Mouse (Mus musculus): ENCODE data around the gene C4b. TPM values are rescaled to one million over a fixed set of nuclear protein-coding genes. Genes with fewer than 3 reads are reported as not detected.
A peak's percentile ranks its signal among the peaks of the same experiment; 100 is the strongest.

Gene C4b
- polyA plus RNA-seq, 1 experiment from 2014 or later: 2.1 TPM

DNA sequence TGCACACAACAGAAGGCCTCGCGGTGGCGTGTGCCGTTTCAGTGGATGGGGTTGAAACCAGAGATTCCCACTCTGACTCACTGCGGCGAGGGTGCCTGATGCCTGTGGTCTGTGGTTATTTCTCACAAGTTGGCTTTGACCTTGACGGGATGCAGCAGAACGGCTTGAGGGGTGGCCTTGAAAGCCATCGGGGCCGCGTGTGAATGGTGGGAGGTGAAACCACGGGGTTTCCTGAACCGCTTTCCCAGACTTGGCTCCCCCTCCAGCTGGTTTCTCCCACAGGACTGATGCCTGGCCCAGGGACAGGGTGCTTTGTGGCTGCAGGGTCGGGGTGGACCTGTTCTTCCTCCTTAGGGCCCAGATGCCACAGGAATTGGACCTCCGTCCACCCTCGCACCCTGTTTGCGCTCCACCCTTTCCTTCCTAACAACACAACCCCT, 62.5 kb downstream of the C4b start:
- Histone ChIP-seq H3K36me3 (no peaks in the 10 kb centered on the region), H3K4me2 (replicated peaks) (no peak overlapping the region), H3K4me1 (peaks cover 43% of the 10 kb centered on the region), H3K4me3 (replicated peaks) (no peak overlapping the region), H3K9me3 (replicated peaks) (no peaks in the 10 kb centered on the region), H3K27me3 (peaks cover 53% of the 10 kb centered on the region), H3K27ac (replicated peaks) (no peak overlapping the region), H3K9ac (no peak overlapping the region)
- ATAC-seq (ENCODE audit: insufficient number of reproducible peaks, low FRiP score, low TSS enrichment, low read depth): peak; percentile 26; the same call in 1 of the 2 replicates
- 59% methylated on average over 17 of the region's 17 CpGs for WGBS

- H3K9ac ChIP-seq: no peak overlapping the region
- ATAC-seq (ENCODE audit: insufficient number of reproducible peaks, low FRiP score, low TSS enrichment, low read depth): no peak
- no peaks in the 10 kb centered on the region for H3K36me3 ChIP-seq
- no peak overlapping the region for H3K4me3 ChIP-seq (replicated peaks)
- H3K4me2 ChIP-seq (replicated peaks): no peak overlapping the region
- peaks cover 46% of the 10 kb centered on the region for H3K4me1 ChIP-seq
- no peaks in the 10 kb centered on the region for H3K9me3 ChIP-seq (replicated peaks)
- peaks cover 57% of the 10 kb centered on the region for H3K27me3 ChIP-seq
- no peak overlapping the region for H3K27ac ChIP-seq (replicated peaks)
- WGBS: 72% methylated on average over 4 of the region's 4 CpGs
Observed at GRCm38 (mm10) chr17:34680621-34681020, 63.1 kb downstream of the C4b start.

GRCm38 (mm10) chr17:34680191-34680590, 63.5 kb downstream of the C4b start:
- no peak overlapping the region for H3K4me3 ChIP-seq (replicated peaks)
- H3K27ac ChIP-seq (replicated peaks): no peak overlapping the region
- WGBS: 84% methylated on average over 26 of the region's 26 CpGs
- no peak overlapping the region for H3K4me2 ChIP-seq (replicated peaks)
- no peaks in the 10 kb centered on the region for H3K36me3 ChIP-seq
- no peak for ATAC-seq (ENCODE audit: insufficient number of reproducible peaks, low FRiP score, low TSS enrichment, low read depth)
- H3K9ac ChIP-seq: no peak overlapping the region
- no peaks in the 10 kb centered on the region for H3K9me3 ChIP-seq (replicated peaks)
- peaks cover 61% of the 10 kb centered on the region for H3K27me3 ChIP-seq
- H3K4me1 ChIP-seq: peaks cover 44% of the 10 kb centered on the region

Small RNA genes lying within 50 kb of the gene (microRNA-seq; reads per million reads assigned to microRNA genes)
- not detected for gene Gm27471 (ENCODE audit: borderline number of aligned reads)

Other genes starting within 250 kb of the C4b start
- gene Btnl6, start 226.5 kb downstream of the C4b start, polyA plus RNA-seq (2015; fragmentation: Nextera tagmentation; extraction: Ambion mirVana): not detected in 2 replicates
- gene Notch4, start 179.6 kb downstream of the C4b start, polyA plus RNA-seq (2015; fragmentation: Nextera tagmentation; extraction: Ambion mirVana): 5.7 and 6.5 TPM in 2 replicates
- 8.5 and 9.7 TPM in 2 replicates for gene Gpsm3, start 154.1 kb downstream of the C4b start, polyA plus RNA-seq (2015; fragmentation: Nextera tagmentation; extraction: Ambion mirVana)
- gene Pbx2, start 152.6 kb downstream of the C4b start, polyA plus RNA-seq (2015; fragmentation: Nextera tagmentation; extraction: Ambion mirVana): 11.0 and 13.3 TPM in 2 replicates
- gene Ager, start 146.0 kb downstream of the C4b start, polyA plus RNA-seq (2015; fragmentation: Nextera tagmentation; extraction: Ambion mirVana): 3.3 and 3.7 TPM in 2 replicates
- gene Rnf5, start 140.2 kb downstream of the C4b start, polyA plus RNA-seq (2015; fragmentation: Nextera tagmentation; extraction: Ambion mirVana): 117 and 119 TPM in 2 replicates
- gene Agpat1, start 139.6 kb downstream of the C4b start, polyA plus RNA-seq (2015; fragmentation: Nextera tagmentation; extraction: Ambion mirVana): 57.6 and 61.2 TPM in 2 replicates
- gene Egfl8, start 127.9 kb downstream of the C4b start, polyA plus RNA-seq (2015; fragmentation: Nextera tagmentation; extraction: Ambion mirVana): 11.2 and 13.2 TPM in 2 replicates
- gene Ppt2, start 115.4 kb downstream of the C4b start, polyA plus RNA-seq (2015; fragmentation: Nextera tagmentation; extraction: Ambion mirVana): 27.5 and 28.3 TPM in 2 replicates
- 1.3 and 1.5 TPM in 2 replicates for gene Prrt1, start 114.3 kb downstream of the C4b start, polyA plus RNA-seq (2015; fragmentation: Nextera tagmentation; extraction: Ambion mirVana)
- gene Fkbpl, start 99.1 kb downstream of the C4b start, polyA plus RNA-seq (2015; fragmentation: Nextera tagmentation; extraction: Ambion mirVana): 16.2 and 16.8 TPM in 2 replicates
- 88.8 and 94.7 TPM in 2 replicates for gene Atf6b, start 96.7 kb downstream of the C4b start, polyA plus RNA-seq (2015; fragmentation: Nextera tagmentation; extraction: Ambion mirVana)
- 0.48 and 0.87 TPM in 2 replicates for gene Tnxb, start 73.3 kb downstream of the C4b start, polyA plus RNA-seq (2015; fragmentation: Nextera tagmentation; extraction: Ambion mirVana)
- 0.12 TPM in 1 of 2 replicates, not detected in the other for gene Cyp21a1, start 60.7 kb upstream of the C4b start, polyA plus RNA-seq (2015; fragmentation: Nextera tagmentation; extraction: Ambion mirVana)
- 30.4 and 33.8 TPM in 2 replicates for gene Stk19, start 93.1 kb upstream of the C4b start, polyA plus RNA-seq (2015; fragmentation: Nextera tagmentation; extraction: Ambion mirVana)
- 66.2 and 70.7 TPM in 2 replicates for gene Dxo, start 93.1 kb upstream of the C4b start, polyA plus RNA-seq (2015; fragmentation: Nextera tagmentation; extraction: Ambion mirVana)
- 50.6 and 55.0 TPM in 2 replicates for gene Skiv2l, start 106.3 kb upstream of the C4b start, polyA plus RNA-seq (2015; fragmentation: Nextera tagmentation; extraction: Ambion mirVana)
- gene Nelfe, start 106.5 kb upstream of the C4b start, polyA plus RNA-seq (2015; fragmentation: Nextera tagmentation; extraction: Ambion mirVana): 97.7 and 114 TPM in 2 replicates
- 2.9 and 3.2 TPM in 2 replicates for gene Cfb, start 118.6 kb upstream of the C4b start, polyA plus RNA-seq (2015; fragmentation: Nextera tagmentation; extraction: Ambion mirVana)
- 3.2 and 4.2 TPM in 2 replicates for gene Zbtb12, start 135.6 kb upstream of the C4b start, polyA plus RNA-seq (2015; fragmentation: Nextera tagmentation; extraction: Ambion mirVana)
- not detected in 2 replicates for gene Gm20547, start 138.2 kb upstream of the C4b start, polyA plus RNA-seq (2015; fragmentation: Nextera tagmentation; extraction: Ambion mirVana)
- gene C2, start 154.4 kb upstream of the C4b start, polyA plus RNA-seq (2015; fragmentation: Nextera tagmentation; extraction: Ambion mirVana): 6.7 and 7.3 TPM in 2 replicates
- gene Ehmt2, start 154.6 kb upstream of the C4b start, polyA plus RNA-seq (2015; fragmentation: Nextera tagmentation; extraction: Ambion mirVana): 86.8 and 92.7 TPM in 2 replicates
- gene Slc44a4, start 170.6 kb upstream of the C4b start, polyA plus RNA-seq (2015; fragmentation: Nextera tagmentation; extraction: Ambion mirVana): 0.49 and 0.69 TPM in 2 replicates
- gene Neu1, start 187.4 kb upstream of the C4b start, polyA plus RNA-seq (2015; fragmentation: Nextera tagmentation; extraction: Ambion mirVana): 20.8 and 22.7 TPM in 2 replicates
- 2.2 and 3.4 TPM in 2 replicates for gene Hspa1b, start 215.4 kb upstream of the C4b start, polyA plus RNA-seq (2015; fragmentation: Nextera tagmentation; extraction: Ambion mirVana)
- gene Gm20481, start 226.0 kb upstream of the C4b start, polyA plus RNA-seq (2015; fragmentation: Nextera tagmentation; extraction: Ambion mirVana): not detected in 2 replicates
- 19.5 and 19.7 TPM in 2 replicates for gene Hspa1a, start 228.3 kb upstream of the C4b start, polyA plus RNA-seq (2015; fragmentation: Nextera tagmentation; extraction: Ambion mirVana)
- gene Hspa1l, start 228.8 kb upstream of the C4b start, polyA plus RNA-seq (2015; fragmentation: Nextera tagmentation; extraction: Ambion mirVana): 0.71 and 0.77 TPM in 2 replicates
- 163 and 173 TPM in 2 replicates for gene Lsm2, start 238.0 kb upstream of the C4b start, polyA plus RNA-seq (2015; fragmentation: Nextera tagmentation; extraction: Ambion mirVana)

Measured in embryonic facial prominence, embryonic 15.5 days (tissue).